Mouse (Mus musculus) hindbrain, embryonic 12.5 days (tissue): ENCODE results near the gene Epas1. TPM values are rescaled to one million over a fixed set of nuclear protein-coding genes. Genes with fewer than 3 reads are reported as not detected.

ENCODE experiments used
- ATAC-seq: fragments of 200-750 bp; cut with Nextera tagmentation; 2 replicates; pipeline ENCODE4 v1.8.0; 2017; ENCODE audit warnings: moderate TSS enrichment; ENCODE audit not compliant: low FRiP score
- H3K27ac ChIP-seq: fragments of 300-500 bp; sonication (generic); 2 replicates; pipeline ENCODE4 v1.5.1; 2016; ENCODE audit warnings: mild to moderate bottlenecking
- H3K27me3 ChIP-seq: fragments of 300-500 bp; sonication (generic); 2 replicates; pipeline ENCODE4 v1.6.1; 2016; ENCODE audit warnings: mild to moderate bottlenecking
- H3K36me3 ChIP-seq: fragments of 300-500 bp; sonication (generic); 2 replicates; pipeline ENCODE4 v1.6.1; 2016; ENCODE audit warnings: mild to moderate bottlenecking
- H3K4me1 ChIP-seq: fragments of 300-500 bp; sonication (generic); 2 replicates; pipeline ENCODE4 v1.6.1; 2016
- H3K4me2 ChIP-seq: fragments of 300-500 bp; sonication (generic); replicated peaks from 2 replicates; pipeline ENCODE4 v1.6.1; 2016; ENCODE audit warnings: mild to moderate bottlenecking
- H3K4me3 ChIP-seq: fragments of 300-500 bp; sonication (generic); 2 replicates; pipeline ENCODE4 v1.5.1; 2016; ENCODE audit warnings: mild to moderate bottlenecking
- H3K9ac ChIP-seq: fragments of 300-500 bp; sonication (generic); 2 replicates; pipeline ENCODE4 v1.6.1; 2016; ENCODE audit warnings: mild to moderate bottlenecking, moderate library complexity
- H3K9me3 ChIP-seq: fragments of 300-500 bp; sonication (generic); replicated peaks from 2 replicates; pipeline ENCODE4 v1.6.1; 2016; ENCODE audit warnings: mild to moderate bottlenecking
- WGBS: fragments of 180-500 bp; shearing (Covaris S2); methylation state at CpG from one replicate; pipeline ENCODE4 v1.1.7; 2016; 5-methylcytosine and 5-hydroxymethylcytosine counted together
- polyA plus RNA-seq: library from polyadenylated mRNA; unstranded; fragments of >200 nt; fragmentation: Nextera tagmentation; extraction: Ambion mirVana; gene quantifications from 2 replicates; pipeline ENCODE4 v1.2.1, GENCODE M21; 2016

The Epas1 gene
- polyA plus RNA-seq, 1 experiment from 2014 or later = 4.0 TPM

- H3K4me1 ChIP-seq = no peaks in the 10 kb centered on the region
- no peak overlapping the region for H3K4me2 ChIP-seq
- no peak overlapping the region for H3K9ac ChIP-seq
- no peaks in the 10 kb centered on the region for H3K36me3 ChIP-seq
- no peaks in the 10 kb centered on the region for H3K27me3 ChIP-seq
- WGBS = 88% methylated on average over 17 of the region's 17 CpGs
- no peaks in the 10 kb centered on the region for H3K9me3 ChIP-seq
- H3K27ac ChIP-seq = no peak overlapping the region
- no peak overlapping the region for H3K4me3 ChIP-seq
- ATAC-seq = no peak
These were observed 72.9 kb downstream of the Epas1 start for GRCm38 (mm10) chr17:86826376-86826775.

DNA sequence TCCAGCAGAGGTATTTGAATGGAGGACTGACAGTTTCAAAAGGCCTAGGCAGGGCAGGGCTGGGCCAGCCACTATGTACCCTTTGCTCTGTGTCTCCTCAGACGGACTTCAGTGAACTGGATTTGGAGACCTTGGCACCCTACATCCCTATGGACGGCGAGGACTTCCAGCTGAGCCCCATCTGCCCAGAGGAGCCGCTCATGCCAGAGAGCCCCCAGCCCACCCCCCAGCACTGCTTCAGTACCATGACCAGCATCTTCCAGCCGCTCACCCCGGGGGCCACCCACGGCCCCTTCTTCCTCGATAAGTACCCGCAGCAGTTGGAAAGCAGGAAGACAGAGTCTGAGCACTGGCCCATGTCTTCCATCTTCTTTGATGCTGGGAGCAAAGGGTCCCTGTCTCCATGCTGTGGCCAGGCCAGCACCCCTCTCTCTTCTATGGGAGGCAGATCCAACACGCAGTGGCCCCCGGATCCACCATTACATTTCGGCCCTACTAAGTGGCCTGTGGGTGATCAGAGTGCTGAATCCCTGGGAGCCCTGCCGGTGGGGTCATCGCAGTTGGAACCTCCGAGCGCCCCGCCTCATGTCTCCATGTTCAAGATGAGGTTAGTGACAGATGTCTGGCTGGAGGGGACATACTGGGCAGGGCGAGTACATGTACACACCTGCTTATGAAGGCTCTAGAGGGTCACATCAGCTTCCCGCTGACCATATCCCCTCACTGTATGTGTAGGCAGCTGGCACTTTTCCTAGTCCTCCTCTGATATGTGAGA is 74.1 kb downstream of the Epas1 start:
- Histone ChIP-seq H3K27me3 (no peaks in the 10 kb centered on the region), H3K9me3 (no peaks in the 10 kb centered on the region), H3K36me3 (no peaks in the 10 kb centered on the region), H3K4me1 (no peaks in the 10 kb centered on the region), H3K9ac (no peak overlapping the region), H3K27ac (no peak overlapping the region), H3K4me3 (no peak overlapping the region), H3K4me2 (no peak overlapping the region)
- WGBS = 94% methylated on average over 19 of the region's 19 CpGs
- no peak for ATAC-seq

DNA sequence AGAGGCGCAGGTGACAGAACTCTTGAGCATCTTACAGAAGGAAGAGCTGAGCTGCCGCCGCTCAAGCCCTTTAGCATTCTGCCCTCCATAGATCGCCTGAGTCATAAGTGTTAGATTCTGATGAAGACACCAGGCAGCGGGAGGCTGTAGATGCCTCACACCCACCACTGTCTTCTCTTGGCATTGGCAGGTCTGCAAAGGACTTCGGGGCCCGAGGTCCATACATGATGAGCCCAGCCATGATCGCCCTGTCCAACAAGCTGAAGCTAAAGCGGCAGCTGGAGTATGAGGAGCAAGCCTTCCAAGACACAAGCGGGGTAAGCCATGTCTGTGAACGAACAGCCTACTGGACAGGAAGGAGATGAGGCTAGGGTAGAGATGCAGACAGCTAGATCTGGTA is 75.0 kb downstream of the Epas1 start:
- Histone ChIP-seq H3K9ac (no peak overlapping the region), H3K4me2 (no peak overlapping the region), H3K4me3 (no peak overlapping the region), H3K36me3 (no peaks in the 10 kb centered on the region), H3K4me1 (no peaks in the 10 kb centered on the region), H3K27ac (no peak overlapping the region), H3K9me3 (no peaks in the 10 kb centered on the region), H3K27me3 (no peaks in the 10 kb centered on the region)
- ATAC-seq = no peak
- 96% methylated on average over 11 of the region's 11 CpGs for WGBS

GRCm38 (mm10) chr17:86829383-86830175 is 76.1 kb downstream of the Epas1 start:
- no peaks in the 10 kb centered on the region for H3K9me3 ChIP-seq
- WGBS = 91% methylated on average over 13 of the region's 13 CpGs

GRCm38 (mm10) chr17:86830893-86831292 is 77.4 kb downstream of the Epas1 start:
- Histone ChIP-seq H3K36me3 (no peaks in the 10 kb centered on the region), H3K27me3 (no peaks in the 10 kb centered on the region), H3K27ac (no peak overlapping the region), H3K9me3 (no peaks in the 10 kb centered on the region), H3K4me2 (no peak overlapping the region), H3K9ac (no peak overlapping the region), H3K4me3 (no peak overlapping the region), H3K4me1 (no peaks in the 10 kb centered on the region)
- no peak for ATAC-seq
- whole genome bisulfite sequencing = 91% methylated on average over 12 of the region's 12 CpGs

More at GRCm38 (mm10) chr17:86829383-86830175, 76.1 kb downstream of the Epas1 start:
- Histone ChIP-seq H3K27ac (no peak overlapping the region), H3K4me2 (no peak overlapping the region), H3K9ac (no peak overlapping the region), H3K4me1 (no peaks in the 10 kb centered on the region), H3K36me3 (no peaks in the 10 kb centered on the region), H3K4me3 (no peak overlapping the region), H3K27me3 (no peaks in the 10 kb centered on the region)
- ATAC-seq = no peak

DNA sequence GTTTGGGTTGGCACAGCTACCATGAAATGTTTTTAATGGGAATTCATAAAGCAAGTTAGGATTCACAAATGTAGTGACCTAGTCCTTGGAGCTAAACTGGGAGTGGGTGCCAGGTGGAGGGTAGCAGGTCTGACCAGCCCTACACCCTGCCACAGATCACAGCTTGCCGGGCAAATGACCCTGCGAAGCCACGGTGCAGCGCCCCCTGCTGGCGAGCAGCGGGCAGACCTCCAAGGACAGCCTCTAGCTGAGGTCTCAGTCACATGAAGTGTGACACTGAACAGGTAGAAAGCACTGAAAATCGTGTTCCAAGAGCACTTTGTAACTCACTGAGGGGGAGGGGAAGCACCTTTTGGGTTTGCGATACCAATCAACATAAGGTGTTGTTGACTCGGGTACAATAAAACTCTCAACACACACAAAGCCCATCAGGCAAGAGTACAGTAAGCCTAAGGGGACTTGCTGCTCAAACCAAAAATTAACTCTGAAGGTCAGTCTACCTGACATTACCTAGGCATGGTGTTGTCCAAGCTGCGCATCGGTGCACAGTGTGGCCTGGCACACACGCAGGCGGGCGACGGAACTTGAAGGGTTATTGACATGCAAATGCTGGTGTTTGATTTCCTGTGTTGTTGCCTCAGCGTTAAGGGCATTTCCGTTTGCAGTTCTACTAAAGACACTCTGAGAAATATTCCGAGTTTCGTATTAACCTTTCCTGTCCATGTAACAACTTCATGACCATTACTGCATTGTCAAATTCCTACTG is 79.2 kb downstream of the Epas1 start:
- no peak overlapping the region for H3K4me3 ChIP-seq
- H3K27me3 ChIP-seq = no peaks in the 10 kb centered on the region
- H3K4me2 ChIP-seq = no peak overlapping the region
- 66% methylated on average over 19 of the region's 19 CpGs for WGBS
- no peaks in the 10 kb centered on the region for H3K36me3 ChIP-seq
- H3K27ac ChIP-seq = no peak overlapping the region
- H3K9me3 ChIP-seq = no peaks in the 10 kb centered on the region
- ATAC-seq = no peak
- no peaks in the 10 kb centered on the region for H3K4me1 ChIP-seq
- H3K9ac ChIP-seq = no peak overlapping the region

DNA sequence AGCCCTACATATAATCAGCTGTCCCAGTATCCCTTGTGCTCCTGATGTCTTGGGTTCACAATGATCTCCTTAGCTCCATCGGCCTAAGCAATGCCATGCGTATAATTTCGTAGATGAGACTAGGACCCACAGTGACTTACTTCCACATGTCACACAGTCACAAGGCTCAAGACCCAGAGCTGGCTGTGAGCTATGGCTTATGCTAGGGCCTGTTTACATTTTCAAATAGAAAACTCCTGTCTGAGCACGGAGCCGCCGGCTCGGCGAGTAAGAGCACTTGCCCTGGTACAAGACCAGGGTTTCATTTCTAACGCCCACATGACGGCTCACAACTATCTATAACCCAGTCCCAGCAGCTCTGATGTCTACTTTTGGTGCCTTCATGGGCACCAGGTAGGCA is 80.4 kb downstream of the Epas1 start:
- Histone ChIP-seq H3K4me2 (no peak overlapping the region), H3K27ac (no peak overlapping the region), H3K4me1 (no peaks in the 10 kb centered on the region), H3K27me3 (no peaks in the 10 kb centered on the region), H3K36me3 (no peaks in the 10 kb centered on the region), H3K9me3 (no peaks in the 10 kb centered on the region), H3K9ac (no peak overlapping the region), H3K4me3 (no peak overlapping the region)
- ATAC-seq = no peak
- 97% methylated on average over 10 of the region's 10 CpGs for WGBS

- no peak for ATAC-seq
- WGBS = 53% methylated on average over 5 of the region's 5 CpGs
- no peaks in the 10 kb centered on the region for H3K4me1 ChIP-seq
These were observed 85.8 kb downstream of the Epas1 start for GRCm38 (mm10) chr17:86839308-86839707.

DNA sequence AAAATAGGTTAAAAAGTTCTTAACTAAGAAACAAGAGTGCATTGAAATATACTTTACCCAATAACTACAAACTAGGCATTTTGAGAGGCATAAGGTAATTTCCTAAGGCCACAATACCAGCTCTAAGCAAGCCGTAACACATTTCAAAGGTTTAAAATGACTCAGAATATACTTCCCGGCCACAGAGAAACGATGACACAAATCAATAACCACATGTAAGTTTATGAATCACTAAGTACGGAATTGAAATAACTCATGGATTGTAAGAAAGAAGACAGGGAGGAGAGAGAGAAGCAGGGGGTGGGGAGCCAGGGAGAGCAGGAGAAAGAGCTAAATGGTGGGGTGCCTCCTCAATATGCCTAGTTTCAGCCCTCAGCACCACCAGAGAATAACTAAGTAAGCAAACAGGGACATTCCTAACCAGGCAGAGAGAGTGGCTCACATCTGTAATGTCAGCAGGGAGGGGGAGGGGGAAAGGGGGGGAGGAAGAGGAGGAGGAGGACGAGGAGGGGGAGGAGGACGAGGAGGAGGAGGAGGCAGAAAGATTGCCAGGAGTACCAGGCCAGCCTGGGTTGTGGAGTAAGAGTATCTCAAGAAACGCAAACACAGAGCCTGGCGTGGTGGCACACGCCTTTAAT is 97.3 kb downstream of the Epas1 start:
- Histone ChIP-seq H3K27ac (no peak overlapping the region), H3K4me1 (0 out of 2 replicates have a peak, but pooled peaks cover 4% of the 10 kb centered on the region), H3K36me3 (no peaks in the 10 kb centered on the region), H3K9ac (no peak overlapping the region), H3K4me2 (no peak overlapping the region), H3K4me3 (no peak overlapping the region), H3K9me3 (no peaks in the 10 kb centered on the region), H3K27me3 (no peaks in the 10 kb centered on the region)
- 73% methylated on average over 9 of the region's 9 CpGs for WGBS
- ATAC-seq = no peak

More at GRCm38 (mm10) chr17:86839308-86839707, 85.8 kb downstream of the Epas1 start:
- no peaks in the 10 kb centered on the region for H3K36me3 ChIP-seq
- no peak overlapping the region for H3K4me3 ChIP-seq
- H3K27ac ChIP-seq = no peak overlapping the region
- no peaks in the 10 kb centered on the region for H3K27me3 ChIP-seq
- H3K9me3 ChIP-seq = no peaks in the 10 kb centered on the region
- no peak overlapping the region for H3K9ac ChIP-seq
- H3K4me2 ChIP-seq = no peak overlapping the region

DNA sequence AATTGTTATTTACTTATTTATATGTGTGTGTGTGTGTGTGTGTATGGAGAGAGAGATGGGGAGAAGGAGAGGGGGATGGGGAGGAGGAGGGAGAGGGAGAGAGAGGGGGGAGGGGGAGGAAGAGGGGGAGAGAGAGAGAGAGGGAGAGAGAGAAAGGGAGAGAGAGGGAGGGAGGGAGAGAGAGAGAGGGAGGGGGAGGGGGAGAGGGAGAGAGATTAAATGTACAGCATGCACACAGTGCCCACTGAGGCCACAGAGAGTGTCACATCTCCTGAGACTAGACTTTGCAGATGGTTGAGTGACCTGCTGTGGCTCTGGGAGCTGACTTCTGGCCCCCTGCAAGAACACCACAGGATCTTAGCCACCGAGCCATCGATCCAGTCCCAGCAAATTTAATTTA is 98.3 kb downstream of the Epas1 start:
- WGBS = 53% methylated on average over 2 of the region's 2 CpGs
- H3K9me3 ChIP-seq = no peaks in the 10 kb centered on the region
- H3K27me3 ChIP-seq = no peaks in the 10 kb centered on the region
- 0 out of 2 replicates have a peak, but pooled peaks cover 4% of the 10 kb centered on the region for H3K4me1 ChIP-seq
- no peak overlapping the region for H3K27ac ChIP-seq
- H3K4me2 ChIP-seq = no peak overlapping the region
- no peak for ATAC-seq
- H3K9ac ChIP-seq = no peak overlapping the region
- H3K36me3 ChIP-seq = no peaks in the 10 kb centered on the region
- no peak overlapping the region for H3K4me3 ChIP-seq

- H3K9me3 ChIP-seq = no peaks in the 10 kb centered on the region
- no peaks in the 10 kb centered on the region for H3K36me3 ChIP-seq
- no peak overlapping the region for H3K4me2 ChIP-seq
- H3K4me1 ChIP-seq = 0 out of 2 replicates have a peak, but pooled peaks cover 4% of the 10 kb centered on the region
- no peak overlapping the region for H3K4me3 ChIP-seq
- H3K9ac ChIP-seq = no peak overlapping the region
- WGBS = 61% methylated on average over 13 of the region's 13 CpGs
- no peaks in the 10 kb centered on the region for H3K27me3 ChIP-seq
- no peak for ATAC-seq
- H3K27ac ChIP-seq = no peak overlapping the region
These were observed 99.1 kb downstream of the Epas1 start for GRCm38 (mm10) chr17:86852591-86853031.

DNA sequence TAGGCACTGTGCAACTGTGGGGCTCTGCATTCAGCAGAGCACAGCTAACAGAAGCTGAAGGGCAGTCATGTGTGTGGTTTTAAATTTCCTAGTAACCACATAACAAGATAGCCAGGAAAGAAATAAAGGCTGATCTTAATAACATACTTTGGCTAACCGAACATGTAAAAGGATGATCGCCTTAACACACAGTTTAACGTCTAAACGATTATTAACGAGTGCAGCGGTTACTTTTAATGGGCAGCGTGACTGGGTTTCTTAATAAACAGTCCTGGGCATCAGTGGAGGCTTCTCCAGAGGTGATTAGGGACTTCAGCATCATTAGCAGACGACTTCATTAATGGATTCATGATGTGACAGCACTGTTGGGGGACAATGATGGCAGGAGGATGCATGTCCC is 117.1 kb downstream of the Epas1 start:
- Histone ChIP-seq H3K4me1 (no peaks in the 10 kb centered on the region), H3K9me3 (no peaks in the 10 kb centered on the region), H3K27ac (no peak overlapping the region), H3K9ac (no peak overlapping the region), H3K4me3 (no peak overlapping the region), H3K36me3 (no peaks in the 10 kb centered on the region), H3K27me3 (0 out of 2 replicates have a peak, but pooled peaks cover 3% of the 10 kb centered on the region), H3K4me2 (no peak overlapping the region)
- 77% methylated on average over 8 of the region's 8 CpGs for WGBS
- no peak for ATAC-seq
